In the genomic region with DNA sequence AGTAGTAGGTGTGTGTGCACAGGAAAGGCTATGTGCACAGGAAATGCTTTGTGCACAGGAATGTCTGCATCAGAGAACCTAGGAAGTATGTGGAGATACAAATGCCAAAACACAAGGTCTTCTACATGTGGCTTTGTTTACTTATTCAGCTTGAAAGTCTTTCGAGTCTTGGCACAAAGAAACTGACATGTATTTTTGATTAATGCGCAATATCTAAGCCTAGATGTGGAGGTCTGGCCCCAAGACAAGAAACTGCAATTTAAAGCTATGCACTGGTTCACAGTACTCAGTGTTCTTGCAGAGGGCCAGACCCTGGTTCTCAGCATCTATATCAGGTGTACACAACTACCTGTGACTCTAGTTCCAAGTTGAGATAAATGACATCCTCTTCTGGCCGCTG, we compare ENCODE assay signal across 26 mouse cellular contexts. TPM values are rescaled to one million over a fixed set of nuclear protein-coding genes. Genes with fewer than 3 reads are reported as not detected.
DNase-seq lines count a peak whose midpoint lies in the region; ATAC-seq and TF ChIP-seq lines count a peak whose summit lies in the region.
"Had no signal": no experiment of that assay in that cellular context is flagged by ENCODE, and none has a peak within 500 bp of the region (broad histone marks: within the 10 kb centered on the region; RNA-seq: fewer than 3 reads in every experiment).

No protein-coding gene starts in this region.

- H3K4me1 ChIP-seq in heart, embryonic 11.5 days (ENCODE audit: control insufficient read depth, insufficient read depth, low read length) = no peaks in the 10 kb centered on the region
- no peaks in the 10 kb centered on the region for H3K4me1 ChIP-seq in limb, embryonic 11.5 days (ENCODE audit: control insufficient read depth, insufficient read depth, low read length)
- no peaks in the 10 kb centered on the region for H3K4me1 ChIP-seq in limb, embryonic 10.5 days
- 0 out of 2 replicates have a peak, but pooled peaks cover 4% of the 10 kb centered on the region for H3K4me1 ChIP-seq in limb, embryonic 14.5 days (ENCODE audit: control insufficient read depth, insufficient read depth, low read length)
- no peaks in the 10 kb centered on the region for H3K4me1 ChIP-seq in hindbrain, embryonic 13.5 days (replicated peaks)
- H3K4me1 ChIP-seq: embryonic facial prominence, embryonic 12.5 days; forebrain, embryonic 13.5 days; forebrain, embryonic 15.5 days had no signal

- H3K4me2 ChIP-seq in heart, embryonic 11.5 days = no peak overlapping the region
- H3K4me2 ChIP-seq in limb, embryonic 11.5 days (ENCODE audit: low read depth, severe bottlenecking) = no peak overlapping the region
- H3K4me2 ChIP-seq in limb, embryonic 14.5 days (replicated peaks; ENCODE audit: low read depth, low read length, severe bottlenecking) = no peak overlapping the region
- H3K4me2 ChIP-seq in hindbrain, embryonic 13.5 days = no peak overlapping the region
- H3K4me2 ChIP-seq: embryonic facial prominence, embryonic 12.5 days; forebrain, embryonic 13.5 days; forebrain, embryonic 15.5 days had no signal

- WGBS in heart, embryonic 11.5 days (ENCODE audit: insufficient replicate concordance) = 84% methylated on average over 3 of the region's 3 CpGs
- 84% methylated on average over 3 of the region's 3 CpGs for WGBS in limb, embryonic 11.5 days
- WGBS in limb, embryonic 10.5 days = 90% methylated on average over 3 of the region's 3 CpGs
- WGBS in limb, embryonic 14.5 days = 76% methylated on average over 3 of the region's 3 CpGs
- WGBS in hindbrain, embryonic 13.5 days = 86% methylated on average over 3 of the region's 3 CpGs

- ATAC-seq in heart, embryonic 11.5 days (replicated peaks; ENCODE audit: insufficient number of reproducible peaks, low FRiP score, low TSS enrichment) = no peak
- ATAC-seq in limb, embryonic 11.5 days (ENCODE audit: insufficient number of reproducible peaks, low FRiP score, low TSS enrichment, low read depth) = no peak
- no peak for ATAC-seq in limb, embryonic 14.5 days (ENCODE audit: low FRiP score, low read depth)
- ATAC-seq in hindbrain, embryonic 13.5 days (ENCODE audit: low FRiP score) = no peak
- ATAC-seq: CD4-positive, CD25-positive, alpha-beta regulatory T cell, adult 4 months; forebrain, embryonic 13.5 days; forebrain, embryonic 15.5 days; forebrain, postnatal 0 days had no signal

- H3K4me3 ChIP-seq in heart, embryonic 11.5 days (ENCODE audit: low read depth, low read length) = no peak overlapping the region
- H3K4me3 ChIP-seq in limb, embryonic 11.5 days (ENCODE audit: low read depth, low read length) = no peak overlapping the region
- H3K4me3 ChIP-seq in limb, embryonic 10.5 days = no peak overlapping the region
- H3K4me3 ChIP-seq in limb, embryonic 14.5 days (replicated peaks; ENCODE audit: low read length) = no peak overlapping the region
- H3K4me3 ChIP-seq in hindbrain, embryonic 13.5 days = no peak overlapping the region
- H3K4me3 ChIP-seq: embryonic facial prominence, embryonic 12.5 days; forebrain, embryonic 13.5 days; forebrain, embryonic 15.5 days had no signal

- DNase-seq in heart, adult 11 months = peak; percentile 48
- DNase-seq in limb, embryonic 11.5 days (ENCODE audit: low spot score) = peak; percentile 14
- DNase-seq in limb, embryonic 10.5 days (ENCODE audit: low spot score) = no peak
- peak; percentile 60 for DNase-seq in NIH3T3 (ENCODE audit: low read depth)
- DNase-seq in limb, embryonic 14.5 days (ENCODE audit: low spot score) = peak; percentile 15
- no peak for DNase-seq in lung, postnatal 4 days
- DNase-seq: adrenal gland, adult 2 months; adrenal gland, postnatal 10 days; adrenal gland, postnatal 25 days; B cell, adult 2 months; cerebellum, adult 11-12 months; cerebellum, adult 2 months; cerebellum, adult 9-10 months; cerebellum, postnatal 10 days; cerebellum, postnatal 25 days; embryo, embryonic 11 days; forebrain, postnatal 0 days had no signal

- H3K36me3 ChIP-seq in heart, embryonic 11.5 days (ENCODE audit: control insufficient read depth, insufficient read depth, low read length) = no peaks in the 10 kb centered on the region
- no peaks in the 10 kb centered on the region for H3K36me3 ChIP-seq in limb, embryonic 11.5 days (ENCODE audit: control insufficient read depth, insufficient read depth, low read length)
- no peaks in the 10 kb centered on the region for H3K36me3 ChIP-seq in limb, embryonic 10.5 days
- no peaks in the 10 kb centered on the region for H3K36me3 ChIP-seq in limb, embryonic 14.5 days (ENCODE audit: control insufficient read depth, insufficient read depth, low read length)
- no peaks in the 10 kb centered on the region for H3K36me3 ChIP-seq in hindbrain, embryonic 13.5 days
- H3K36me3 ChIP-seq: embryonic facial prominence, embryonic 12.5 days; forebrain, embryonic 15.5 days; G1E had no signal

- H3K9ac ChIP-seq in heart, embryonic 11.5 days (ENCODE audit: low read depth, low read length) = no peak overlapping the region
- H3K9ac ChIP-seq in limb, embryonic 11.5 days (ENCODE audit: low read length) = no peak overlapping the region
- H3K9ac ChIP-seq in limb, embryonic 14.5 days (ENCODE audit: low read depth, low read length, severe bottlenecking) = no peak overlapping the region
- H3K9ac ChIP-seq in hindbrain, embryonic 13.5 days = no peak overlapping the region
- H3K9ac ChIP-seq: embryonic facial prominence, embryonic 12.5 days; forebrain, embryonic 13.5 days; forebrain, embryonic 15.5 days; forebrain, postnatal 0 days had no signal

- TF ChIP-seq POLR2A in limb, embryonic 14.5 days (IDR thresholded peaks at IDR 0.05; ENCODE audit: borderline replicate concordance, extremely low read depth, insufficient read depth, insufficient read length) = no peak

- H3K9me3 ChIP-seq in heart, embryonic 11.5 days (replicated peaks; ENCODE audit: control insufficient read depth, low read length) = no peaks in the 10 kb centered on the region
- H3K9me3 ChIP-seq in limb, embryonic 11.5 days (ENCODE audit: control insufficient read depth, low read length) = 0 out of 2 replicates have a peak, but pooled peaks cover 3% of the 10 kb centered on the region
- H3K9me3 ChIP-seq in limb, embryonic 10.5 days (replicated peaks) = no peaks in the 10 kb centered on the region
- peaks cover 3% of the 10 kb centered on the region; the same call in 1 of the 2 replicates for H3K9me3 ChIP-seq in limb, embryonic 14.5 days (ENCODE audit: control insufficient read depth, low read length)
- peaks cover 3% of the 10 kb centered on the region; the same call in 1 of the 2 replicates for H3K9me3 ChIP-seq in hindbrain, embryonic 13.5 days
- H3K9me3 ChIP-seq: embryonic facial prominence, embryonic 12.5 days; forebrain, embryonic 13.5 days; forebrain, embryonic 15.5 days had no signal

- H3K27ac ChIP-seq in heart, embryonic 11.5 days (ENCODE audit: low read depth, low read length) = no peak overlapping the region
- no peak overlapping the region for H3K27ac ChIP-seq in limb, embryonic 11.5 days (replicated peaks; ENCODE audit: low read depth, low read length)
- H3K27ac ChIP-seq in limb, embryonic 10.5 days = no peak overlapping the region
- no peak overlapping the region for H3K27ac ChIP-seq in limb, embryonic 14.5 days (replicated peaks; ENCODE audit: low read depth, low read length)
- H3K27ac ChIP-seq in hindbrain, embryonic 13.5 days = no peak overlapping the region
- H3K27ac ChIP-seq: embryonic facial prominence, embryonic 12.5 days; forebrain, embryonic 13.5 days; forebrain, embryonic 15.5 days had no signal

- no peaks in the 10 kb centered on the region for H3K27me3 ChIP-seq in heart, embryonic 11.5 days (ENCODE audit: control insufficient read depth, insufficient read depth, low read length)
- no peaks in the 10 kb centered on the region for H3K27me3 ChIP-seq in limb, embryonic 11.5 days (ENCODE audit: control insufficient read depth, insufficient read depth, low read length)
- no peaks in the 10 kb centered on the region for H3K27me3 ChIP-seq in limb, embryonic 10.5 days (ENCODE audit: low read depth, poor library complexity, severe bottlenecking)
- H3K27me3 ChIP-seq in limb, embryonic 14.5 days (ENCODE audit: control insufficient read depth, insufficient read depth, low read length) = no peaks in the 10 kb centered on the region
- no peaks in the 10 kb centered on the region for H3K27me3 ChIP-seq in hindbrain, embryonic 13.5 days
- H3K27me3 ChIP-seq: CH12.LX; embryonic facial prominence, embryonic 12.5 days; forebrain, embryonic 13.5 days; forebrain, embryonic 15.5 days had no signal

RNA-seq across cellular contexts. Expression of a gene that starts 31.6 kb away (rescaled TPM):
- polyA plus RNA-seq in heart, embryonic 11.5 days (2014; fragmentation: Nextera tagmentation; extraction: Ambion mirVana) = not detected in 2 replicates
- polyA plus RNA-seq in limb, embryonic 11.5 days (2014; fragmentation: Nextera tagmentation; extraction: Ambion mirVana) = not detected in 2 replicates
- polyA plus RNA-seq in limb, embryonic 10.5 days (2016; fragmentation: Nextera tagmentation; extraction: Ambion mirVana) = not detected in 2 replicates
- polyA plus RNA-seq in limb, embryonic 14.5 days (2012; rRNA removed) = 0.14 TPM in 1 of 2 replicates, not detected in the other
- not detected in 2 replicates for polyA plus RNA-seq in limb, embryonic 14.5 days (2014; fragmentation: Nextera tagmentation; extraction: Ambion mirVana)
- polyA plus RNA-seq in hindbrain, embryonic 13.5 days (2015; fragmentation: Nextera tagmentation; extraction: Ambion mirVana) = 0.47 and 0.71 TPM in 2 replicates
- polyA plus RNA-seq: CD4-positive, CD25-positive, alpha-beta regulatory T cell, adult 4 months; cerebellum, adult 2 months; embryonic facial prominence, embryonic 12.5 days; forebrain, embryonic 11.5 days; forebrain, embryonic 13.5 days; G1E had no signal

Comparison
In these comparisons a context has a peak if more than half of its experiments do, and no peak if none do; other contexts are left out.
1. DNase-seq: peak in heart, adult 11 months (single experiment), limb, embryonic 11.5 days (single experiment), NIH3T3 (single experiment) and limb, embryonic 14.5 days (single experiment); none in limb, embryonic 10.5 days (single experiment) and lung, postnatal 4 days (0 of 2).